Mouse (Mus musculus): ENCODE data around the gene Rita1.

DNA sequence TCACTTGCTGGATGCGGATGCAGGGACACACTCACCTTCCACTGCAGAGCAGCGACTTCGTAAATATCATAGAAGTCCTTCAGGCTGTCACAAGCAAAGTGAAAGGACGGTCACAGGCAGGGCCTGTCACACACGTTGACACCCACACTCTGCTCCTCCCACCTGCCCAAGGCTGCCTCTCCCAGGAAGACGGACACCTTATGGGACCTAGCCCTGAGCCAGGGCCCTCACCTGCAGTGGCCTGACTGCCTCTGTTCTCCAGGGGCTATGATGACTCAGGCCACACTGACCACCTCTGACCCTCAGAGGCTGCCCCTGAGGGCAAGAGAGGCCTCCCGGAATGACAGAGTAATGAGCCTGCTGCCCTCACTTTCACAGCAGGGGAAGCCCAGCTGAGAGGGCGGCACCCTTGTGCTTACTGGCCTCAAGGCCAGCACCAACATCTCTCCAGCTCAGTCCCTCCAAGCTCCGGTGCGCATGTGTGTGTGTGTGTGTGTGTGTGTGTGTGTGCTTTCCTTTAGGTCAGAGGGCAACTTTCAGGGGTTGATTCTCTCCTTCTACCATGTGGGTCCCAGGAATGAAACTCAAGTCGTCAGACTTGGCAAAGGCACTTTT, 64.0 kb downstream of the Rita1 start:
- TF ChIP-seq CTCF (IDR thresholded peaks at IDR 0.05; ENCODE audit: low read depth): no peak
- no peak for TF ChIP-seq EP300 (IDR thresholded peaks at IDR 0.05; ENCODE audit: low read depth)
